Mouse (Mus musculus) forebrain, embryonic 10.5 days (tissue): ENCODE measurements around the gene Vbp1. TPM values are rescaled to one million over a fixed set of nuclear protein-coding genes. Genes with fewer than 3 reads are reported as not detected.
"Not testable (repeated sequence)": the region's sequence is repeated elsewhere in the genome, so short reads cannot be mapped to it uniquely, and the experiment has no call there.

Source experiments
- DNase-seq: peaks from one replicate; pipeline ENCODE4 v3.0.0-alpha.2; 2017; ENCODE audit warnings: low spot score; ENCODE audit errors: extremely low spot score
- H3K27ac ChIP-seq: fragments of 300-500 bp; sonication (generic); 2 replicates; pipeline ENCODE4 v1.5.1; 2016; ENCODE audit warnings: mild to moderate bottlenecking
- H3K27me3 ChIP-seq: fragments of 300-500 bp; sonication (generic); 2 replicates; pipeline ENCODE4 v1.6.1; 2016; ENCODE audit warnings: mild to moderate bottlenecking; ENCODE audit not compliant: poor library complexity, severe bottlenecking
- H3K36me3 ChIP-seq: fragments of 300-500 bp; sonication (generic); replicated peaks from 2 replicates; pipeline ENCODE4 v1.6.1; 2016; ENCODE audit warnings: mild to moderate bottlenecking, moderate library complexity
- H3K4me1 ChIP-seq: fragments of 300-500 bp; sonication (generic); 2 replicates; pipeline ENCODE4 v1.6.1; 2016
- H3K4me3 ChIP-seq: fragments of 300-500 bp; sonication (generic); 2 replicates; pipeline ENCODE4 v1.5.1; 2016; ENCODE audit warnings: mild to moderate bottlenecking, moderate library complexity
- H3K9me3 ChIP-seq: fragments of 300-500 bp; sonication (generic); 2 replicates; pipeline ENCODE4 v1.6.1; 2016; ENCODE audit warnings: mild to moderate bottlenecking, moderate library complexity
- WGBS: fragments of 180-500 bp; shearing (Covaris S2); methylation state at CpG from one replicate; pipeline ENCODE4 v1.1.7; 2016; 5-methylcytosine and 5-hydroxymethylcytosine counted together
- polyA plus RNA-seq: library from polyadenylated mRNA; unstranded; fragments of >200 nt; fragmentation: Nextera tagmentation; extraction: Ambion mirVana; gene quantifications from 2 replicates; pipeline ENCODE4 v1.2.1, GENCODE M21; 2016

Gene Vbp1
- polyA plus RNA-seq = 200 and 201 TPM in 2 replicates

DNA sequence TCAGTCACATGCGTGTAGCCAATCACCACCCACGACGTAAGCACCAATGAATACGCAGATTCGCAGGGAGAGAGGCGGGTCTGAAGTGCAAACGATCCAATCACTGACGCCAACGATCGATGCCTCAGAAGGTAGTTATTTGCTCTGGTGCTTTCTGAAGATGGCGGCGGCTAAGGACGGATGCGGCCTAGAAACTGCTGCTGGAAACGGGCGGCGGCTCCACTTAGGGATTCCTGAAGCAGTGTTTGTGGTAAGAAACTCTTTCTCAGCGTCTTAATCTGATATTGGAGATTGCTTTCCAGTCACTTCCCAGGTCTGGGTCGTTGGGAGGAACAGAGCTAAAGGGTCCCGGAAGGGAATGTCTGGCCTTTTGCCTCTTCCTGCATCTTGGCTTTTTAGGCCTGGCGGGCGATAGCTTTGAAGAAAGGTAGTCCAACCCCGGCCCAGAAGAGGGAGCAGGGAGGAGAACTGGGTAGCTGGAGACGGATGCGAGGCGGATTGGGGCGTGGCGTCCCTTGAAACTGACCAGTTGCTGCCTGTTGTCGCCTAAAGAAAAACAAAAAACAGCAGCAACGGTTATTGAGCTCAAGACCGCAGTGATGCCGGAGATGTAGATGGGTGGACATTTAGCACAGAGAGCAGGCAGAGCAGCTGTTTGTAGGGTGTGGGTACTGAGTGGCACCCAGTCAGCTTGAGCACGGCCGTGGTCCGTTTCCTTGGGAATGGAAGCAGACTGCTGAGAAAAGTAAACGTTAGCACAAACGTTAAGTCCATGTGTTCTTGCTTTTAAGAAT is at the start of gene Vbp1:
Gene Vbp1 (plus strand): TSS at position 121 of the 794 bp plus-strand sequence.
- 20% methylated on average over 37 of the region's 37 CpGs for WGBS
- peak; percentile 70 for DNase-seq
- Histone ChIP-seq H3K4me3 (peak within 1 kb of the TSS; percentile 61), H3K4me1 (no peaks in the 10 kb centered on the region), H3K27me3 (no peaks in the 10 kb centered on the region), H3K36me3 (no peaks in the 10 kb centered on the region), H3K9me3 (no peaks in the 10 kb centered on the region), H3K27ac (peak within 1 kb of the TSS; percentile 89)

DNA sequence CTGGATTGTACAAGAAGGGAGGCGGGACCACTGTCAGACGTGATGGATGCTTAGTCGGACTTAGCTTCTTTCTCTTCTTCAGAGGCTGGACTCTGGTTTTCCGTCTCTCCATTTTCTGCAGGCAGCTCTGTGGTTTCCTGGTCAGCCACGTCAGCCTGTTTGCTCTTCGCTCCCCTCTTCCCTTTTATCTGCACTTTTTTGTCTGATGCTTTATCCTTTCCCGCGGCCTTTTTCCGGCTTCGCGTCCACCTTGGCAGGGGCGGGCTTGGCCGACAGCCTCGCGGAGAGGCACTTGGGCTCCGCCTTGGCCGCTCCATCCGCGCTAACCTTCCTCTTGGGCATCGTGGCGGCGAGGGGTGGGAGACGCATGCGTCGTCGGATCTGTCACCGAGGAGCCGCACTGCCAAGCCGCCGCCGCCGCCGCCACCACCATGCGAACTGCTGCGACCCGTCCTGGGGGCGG is 38.9 kb upstream of the Vbp1 start:
- Histone ChIP-seq H3K27ac (peak overlapping the region; percentile 68; the same call in 1 of the 2 replicates), H3K4me3 (peak overlapping the region; percentile 47)
- H3K4me1 ChIP-seq, H3K27me3 ChIP-seq, H3K36me3 ChIP-seq, H3K9me3 ChIP-seq: not testable (repeated sequence)
- WGBS = 17% methylated on average over 37 of the region's 37 CpGs
- DNase-seq = peak; percentile 67

DNA sequence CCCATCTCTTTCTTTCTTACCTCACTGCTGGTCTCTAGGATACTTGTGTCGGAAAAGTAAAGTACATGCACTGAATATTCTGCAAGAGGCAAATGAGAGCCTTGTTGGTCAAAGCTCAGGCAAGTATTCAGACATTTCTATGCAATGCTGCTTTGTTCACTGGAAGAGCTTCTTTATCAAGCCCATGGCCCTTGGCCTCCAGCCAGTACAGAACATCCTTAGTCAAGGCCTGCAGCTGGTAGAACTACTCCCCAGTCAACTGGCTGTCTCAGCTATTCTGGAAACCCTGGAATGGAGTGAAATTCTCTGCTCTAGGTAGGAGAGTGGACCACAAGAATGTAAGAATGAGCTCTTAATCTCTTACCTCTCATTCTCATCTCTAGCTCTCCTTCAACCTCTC is 24.2 kb upstream of the Vbp1 start:
- no peaks in the 10 kb centered on the region for H3K9me3 ChIP-seq
- H3K36me3 ChIP-seq = no peaks in the 10 kb centered on the region
- no peak for DNase-seq
- WGBS = 90% methylated on average over 1 of the region's 1 CpGs
- H3K27ac ChIP-seq = no peak overlapping the region
- H3K4me3 ChIP-seq = no peak overlapping the region
- no peaks in the 10 kb centered on the region for H3K4me1 ChIP-seq
- no peaks in the 10 kb centered on the region for H3K27me3 ChIP-seq

DNA sequence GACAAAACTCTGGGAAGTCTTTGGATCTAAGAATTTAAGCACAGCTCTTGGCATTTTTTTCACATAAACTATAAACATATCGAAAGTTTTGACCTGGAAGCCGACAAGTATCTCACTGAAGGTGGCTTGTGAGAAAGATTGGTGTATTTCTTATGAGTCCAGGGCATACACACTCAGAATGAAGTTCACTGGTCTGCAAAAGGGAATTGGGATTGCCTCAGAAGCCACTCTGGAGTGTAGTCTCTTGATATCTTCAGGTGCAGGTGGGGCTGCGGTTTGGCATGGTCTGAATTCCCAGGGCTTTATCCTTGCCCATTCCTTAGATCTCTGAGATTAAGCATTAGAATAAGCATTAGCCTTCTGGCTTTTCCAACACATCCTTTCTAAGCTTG is 316 bp upstream of the Vbp1 start:
- peak overlapping the region; percentile 61 for H3K4me3 ChIP-seq
- H3K36me3 ChIP-seq = no peaks in the 10 kb centered on the region
- DNase-seq = no peak
- WGBS = 46% methylated on average over 3 of the region's 3 CpGs
- H3K27me3 ChIP-seq = no peaks in the 10 kb centered on the region
- H3K4me1 ChIP-seq = no peaks in the 10 kb centered on the region
- H3K9me3 ChIP-seq = no peaks in the 10 kb centered on the region
- H3K27ac ChIP-seq = peak overlapping the region; percentile 35; the same call in 1 of the 2 replicates

DNA sequence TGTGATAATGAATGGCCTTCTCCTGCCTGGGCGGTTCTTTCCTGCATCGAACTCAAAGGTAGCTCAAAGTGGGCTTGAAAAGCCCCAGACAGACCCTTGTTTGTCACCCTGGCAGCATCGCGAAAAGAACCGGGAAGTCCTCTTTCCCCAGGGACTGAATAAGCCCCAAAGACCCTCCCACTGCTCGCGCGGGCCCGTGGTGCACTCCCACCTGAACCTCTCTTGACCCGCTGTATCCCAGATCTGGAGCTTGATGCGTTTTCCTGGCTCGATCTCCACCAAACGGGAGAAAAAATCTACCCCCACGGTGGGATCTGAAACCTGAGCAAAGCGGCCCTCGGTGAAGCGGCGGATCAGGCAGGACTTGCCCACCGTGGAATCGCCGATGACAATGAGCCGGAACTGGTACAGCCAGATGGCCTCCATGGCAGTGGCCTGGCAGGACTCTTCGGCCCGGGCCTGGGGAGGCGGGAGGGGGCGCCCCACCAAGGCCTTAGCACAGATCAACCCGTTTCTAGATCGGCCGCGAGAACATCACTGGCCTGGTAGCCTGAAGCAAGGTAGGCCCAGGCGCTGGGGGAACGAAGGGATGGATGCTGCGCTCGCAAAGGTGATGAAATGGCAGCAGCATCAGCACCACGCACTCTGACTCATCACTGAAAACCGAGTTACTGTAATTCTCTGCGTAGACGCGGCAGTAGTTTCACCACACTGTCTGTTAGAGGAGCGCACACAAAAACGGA is 63.7 kb downstream of the Vbp1 start, which contains the start of gene Rab39b:
Gene Rab39b (minus strand): TSS at position 650 of the 743 bp plus-strand sequence.
- Histone ChIP-seq H3K4me3 (peak within 1 kb of the TSS; percentile 63), H3K36me3 (peaks cover 4% of the 10 kb centered on the region; the same call in 1 of the 2 replicates), H3K9me3 (no peaks in the 10 kb centered on the region), H3K27ac (peak within 1 kb of the TSS; percentile 88), H3K4me1 (no peaks in the 10 kb centered on the region), H3K27me3 (no peaks in the 10 kb centered on the region)
- DNase-seq = peak; percentile 39
- WGBS = 16% methylated on average over 40 of the region's 41 CpGs

DNA sequence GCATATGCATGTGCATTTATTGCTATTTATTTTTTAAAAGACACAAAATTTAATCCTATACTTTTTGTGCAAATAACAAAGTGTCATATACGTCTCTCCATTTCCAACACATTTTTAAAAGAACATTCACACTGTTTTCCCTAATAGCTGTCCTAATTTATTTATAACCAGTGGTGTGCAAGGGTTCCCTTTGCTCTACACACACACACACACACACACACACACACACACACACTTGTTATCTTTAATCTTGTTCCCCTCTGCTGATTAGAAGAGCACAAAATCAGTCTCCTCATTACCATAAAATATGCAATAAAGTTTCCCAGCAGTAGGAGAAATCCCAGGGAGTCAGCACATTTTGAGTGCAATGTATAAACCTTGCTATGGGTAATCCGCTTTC is 64.4 kb downstream of the Vbp1 start:
- Histone ChIP-seq H3K27me3 (no peaks in the 10 kb centered on the region), H3K4me3 (no peak overlapping the region), H3K27ac (no peak overlapping the region), H3K36me3 (peaks cover 4% of the 10 kb centered on the region; the same call in 1 of the 2 replicates), H3K4me1 (no peaks in the 10 kb centered on the region), H3K9me3 (no peaks in the 10 kb centered on the region)
- no peak for DNase-seq
- WGBS = 93% methylated on average over 2 of the region's 2 CpGs

Other genes starting within 250 kb of the Vbp1 start
- 29.4 and 29.7 TPM in 2 replicates for gene Fundc2, start 131.9 kb upstream of the Vbp1 start, polyA plus RNA-seq
- gene F8, start 131.7 kb upstream of the Vbp1 start, polyA plus RNA-seq = 0.69 and 0.74 TPM in 2 replicates
- gene Cmc4, start 97.7 kb upstream of the Vbp1 start, polyA plus RNA-seq = 14.7 and 15.9 TPM in 2 replicates
- gene Mtcp1, start 97.7 kb upstream of the Vbp1 start, polyA plus RNA-seq = 9.1 and 9.3 TPM in 2 replicates
- 75.7 and 84.5 TPM in 2 replicates for gene Brcc3, start 97.7 kb upstream of the Vbp1 start, polyA plus RNA-seq
- 10.2 and 11.7 TPM in 2 replicates for gene Rab39b, start 63.9 kb downstream of the Vbp1 start, polyA plus RNA-seq